Mouse (Mus musculus) heart, postnatal 36 days (tissue): Measurements from ENCODE around the gene Camta1. TPM values are rescaled to one million over a fixed set of nuclear protein-coding genes. Genes with fewer than 3 reads are reported as not detected.

Experiments
- DNase-seq, 2 experiments: peaks; one replicate each; pipeline ENCODE4 v3.0.0; 2021 to 2022
- intact Hi-C: fragments of 180-260 bp; cut with DNase I; formaldehyde crosslinking; loops from one replicate; pipeline ENCODE4 v1.15.1; 2025
- total RNA-seq, 2 experiments: library from RNA; stranded (reverse); gene quantifications; 2 replicates each; pipeline ENCODE4 v1.2.3; 2021

Gene Camta1
- total RNA-seq, 2 experiments from 2014 or later = 217 to 218 TPM

GRCm38 (mm10) chr4:151240465-151240864 lies 621.2 kb downstream of the Camta1 start:
- intact Hi-C loops = no loop called here
- DNase-seq = no peak

- intact Hi-C loops = no loop called here
- peak; percentile 18 to 38 for DNase-seq
Measured at GRCm38 (mm10) chr4:151238970-151239684, 622.5 kb downstream of the Camta1 start.

GRCm38 (mm10) chr4:151237501-151237900 lies 624.2 kb downstream of the Camta1 start:
- DNase-seq = no peak
- intact Hi-C loops = no loop called here

GRCm38 (mm10) chr4:151234981-151235380 lies 626.7 kb downstream of the Camta1 start:
- intact Hi-C loops = no loop called here
- DNase-seq = no peak

GRCm38 (mm10) chr4:151232028-151232427 lies 629.6 kb downstream of the Camta1 start:
- DNase-seq = no peak
- intact Hi-C loops = no loop called here

- no peak for DNase-seq
- intact Hi-C loops = no loop called here
Measured at GRCm38 (mm10) chr4:151229073-151229472, 632.6 kb downstream of the Camta1 start.

GRCm38 (mm10) chr4:151226496-151226895 lies 635.2 kb downstream of the Camta1 start:
- DNase-seq = no peak
- intact Hi-C loops = no loop called here

- intact Hi-C loops = no loop called here
- DNase-seq = no peak
Measured at GRCm38 (mm10) chr4:151224017-151224416, 637.7 kb downstream of the Camta1 start.

- no peak for DNase-seq
- intact Hi-C loops = no loop called here
Measured at GRCm38 (mm10) chr4:151223263-151223996, 638.2 kb downstream of the Camta1 start.

GRCm38 (mm10) chr4:151222635-151223034 lies 639.0 kb downstream of the Camta1 start:
- intact Hi-C loops = no loop called here
- DNase-seq = no peak

GRCm38 (mm10) chr4:151216553-151217292 lies 645.0 kb downstream of the Camta1 start:
- intact Hi-C loops = no loop called here
- no peak for DNase-seq

GRCm38 (mm10) chr4:151215866-151216265 lies 645.8 kb downstream of the Camta1 start:
- intact Hi-C loops = no loop called here
- DNase-seq = no peak

- DNase-seq = no peak
- intact Hi-C loops = no loop called here
Measured at GRCm38 (mm10) chr4:151215179-151215578, 646.5 kb downstream of the Camta1 start.

GRCm38 (mm10) chr4:151213475-151213874 lies 648.2 kb downstream of the Camta1 start:
- DNase-seq = no peak
- intact Hi-C loops = no loop called here

- no peak for DNase-seq
- intact Hi-C loops = no loop called here
Measured at GRCm38 (mm10) chr4:151211992-151212391, 649.7 kb downstream of the Camta1 start.

- DNase-seq = no peak
- intact Hi-C loops = no loop called here
Measured at GRCm38 (mm10) chr4:151207566-151207965, 654.1 kb downstream of the Camta1 start.

GRCm38 (mm10) chr4:151202891-151203290 lies 658.8 kb downstream of the Camta1 start:
- intact Hi-C loops = no loop called here
- DNase-seq = no peak

GRCm38 (mm10) chr4:151200316-151200715 lies 661.4 kb downstream of the Camta1 start:
- DNase-seq = no peak
- intact Hi-C loops = no loop called here

GRCm38 (mm10) chr4:151195126-151195525 lies 666.5 kb downstream of the Camta1 start:
- intact Hi-C loops = no loop called here
- DNase-seq = no peak

- intact Hi-C loops = no loop called here
- no peak for DNase-seq
Measured at GRCm38 (mm10) chr4:151194715-151195097, 667.0 kb downstream of the Camta1 start.

GRCm38 (mm10) chr4:151194030-151194714 lies 667.5 kb downstream of the Camta1 start:
- DNase-seq = no peak

More at GRCm38 (mm10) chr4:151194030-151194714, 667.5 kb downstream of the Camta1 start:
- intact Hi-C loops = no loop called here
